Mouse (Mus musculus): ENCODE measurements at regions not wholly inside any gene's neighbourhood (a gene's known extent, or its start where the extent isn't known, plus 50 kb on each side); places are given as distances from the start of the nearest gene placed in this dataset.

- TF ChIP-seq ZNF384 (IDR thresholded peaks at IDR 0.05; ENCODE audit: low read depth, low read length) (no peak), MAFK (IDR thresholded peaks at IDR 0.05; ENCODE audit: insufficient read depth, low read depth, low read length) (no peak), HCFC1 (IDR thresholded peaks at IDR 0.05; ENCODE audit: borderline replicate concordance, insufficient read depth, low read length) (no peak)
Observed at GRCm38 (mm10) chr3:33308212-33308611, 165.2 kb upstream of the Pex5l start.
